Mouse (Mus musculus) stomach, postnatal 0 days (tissue): ENCODE measurements around the gene Nek9. TPM values are rescaled to one million over a fixed set of nuclear protein-coding genes. Genes with fewer than 3 reads are reported as not detected.
A peak's percentile ranks its signal among the peaks of the same experiment; 100 is the strongest.

Source experiments
- ATAC-seq: fragments of 200-750 bp; cut with Nextera tagmentation; 2 replicates; pipeline ENCODE4 v1.8.0; 2017; ENCODE audit not compliant: low FRiP score, low TSS enrichment
- DNase-seq: peaks from one replicate; pipeline ENCODE4 v3.0.0-alpha.2; 2016; ENCODE audit warnings: low spot score
- H3K27ac ChIP-seq: fragments of 300-500 bp; sonication (generic); replicated peaks from 2 replicates; pipeline ENCODE4 v1.5.1; 2014; ENCODE audit warnings: mild to moderate bottlenecking, control low read depth
- H3K27me3 ChIP-seq: fragments of 300-500 bp; sonication (generic); 2 replicates; pipeline ENCODE4 v1.6.1; 2014; ENCODE audit warnings: low read length; ENCODE audit not compliant: control insufficient read depth, insufficient read depth
- H3K36me3 ChIP-seq: fragments of 300-500 bp; sonication (generic); 2 replicates; pipeline ENCODE4 v1.6.1; 2014; ENCODE audit warnings: low read length, mixed read lengths; ENCODE audit not compliant: control insufficient read depth, insufficient read depth
- H3K4me1 ChIP-seq: fragments of 300-500 bp; sonication (generic); replicated peaks from 2 replicates; pipeline ENCODE4 v1.6.1; 2014; ENCODE audit warnings: antibody characterized with exemption; ENCODE audit not compliant: control insufficient read depth, insufficient read depth
- H3K4me2 ChIP-seq: fragments of 300-500 bp; sonication (generic); replicated peaks from 2 replicates; pipeline ENCODE4 v1.6.1; 2014; ENCODE audit warnings: low read depth, mild to moderate bottlenecking, control low read depth, moderate library complexity
- H3K4me3 ChIP-seq: fragments of 300-500 bp; sonication (generic); 2 replicates; pipeline ENCODE4 v1.5.1; 2014; ENCODE audit warnings: low read depth, low read length, control low read depth
- H3K9ac ChIP-seq: fragments of 300-500 bp; sonication (generic); 2 replicates; pipeline ENCODE4 v1.6.1; 2014; ENCODE audit warnings: mild to moderate bottlenecking, low read length, control low read depth, mixed read lengths
- H3K9me3 ChIP-seq: fragments of 300-500 bp; sonication (generic); 2 replicates; pipeline ENCODE4 v1.6.1; 2016; ENCODE audit warnings: low read length; ENCODE audit not compliant: control insufficient read depth
- CTCF ChIP-seq: IDR thresholded peaks from 2 replicates; pipeline ENCODE4 v1.5.1; 2016; ENCODE audit warnings: antibody characterized with exemption, low read depth, mild to moderate bottlenecking, moderate library complexity
- EP300 ChIP-seq: optimal IDR thresholded peaks from 2 replicates; pipeline ENCODE3; 2016; ENCODE audit warnings: antibody characterized with exemption
- WGBS: fragments of 180-500 bp; shearing (Covaris S2); extraction: QIAGEN DNeasy Blood & Tissue Kit; methylation state at CpG from one replicate; pipeline ENCODE4 v1.1.7; 2014; 5-methylcytosine and 5-hydroxymethylcytosine counted together
- polyA plus RNA-seq: library from polyadenylated mRNA; unstranded; fragments of >200 nt; fragmentation: Nextera tagmentation; extraction: Ambion mirVana; gene quantifications from 2 replicates; pipeline ENCODE4 v1.2.1, GENCODE M21; 2015

The Nek9 gene
- polyA plus RNA-seq, 1 experiment from 2014 or later = 7.2 TPM

DNA sequence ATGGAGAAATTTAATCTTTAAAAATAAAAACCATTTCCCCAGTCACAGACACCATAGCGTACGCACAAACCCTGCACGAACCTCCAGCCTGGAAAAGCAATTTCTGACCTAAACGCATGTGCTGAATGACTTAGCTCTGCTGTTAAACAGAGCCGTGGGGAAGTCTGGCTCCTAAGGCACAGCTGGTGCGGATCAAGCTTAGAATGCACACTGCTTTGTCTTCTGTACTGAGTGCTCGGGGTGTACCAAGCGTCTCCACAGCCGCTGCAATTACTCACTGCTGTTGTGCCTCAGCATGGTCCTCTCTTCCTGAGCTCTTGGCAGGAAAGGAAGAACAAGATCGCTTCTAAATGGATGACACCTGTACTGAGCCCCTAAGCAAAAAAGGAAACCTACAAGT, 76.7 kb downstream of the Nek9 start:
- Histone ChIP-seq H3K9ac (no peak overlapping the region), H3K27me3 (no peaks in the 10 kb centered on the region), H3K27ac (0 out of 2 replicates have a peak overlapping the region, but pooled peaks have one; percentile 2)

DNA sequence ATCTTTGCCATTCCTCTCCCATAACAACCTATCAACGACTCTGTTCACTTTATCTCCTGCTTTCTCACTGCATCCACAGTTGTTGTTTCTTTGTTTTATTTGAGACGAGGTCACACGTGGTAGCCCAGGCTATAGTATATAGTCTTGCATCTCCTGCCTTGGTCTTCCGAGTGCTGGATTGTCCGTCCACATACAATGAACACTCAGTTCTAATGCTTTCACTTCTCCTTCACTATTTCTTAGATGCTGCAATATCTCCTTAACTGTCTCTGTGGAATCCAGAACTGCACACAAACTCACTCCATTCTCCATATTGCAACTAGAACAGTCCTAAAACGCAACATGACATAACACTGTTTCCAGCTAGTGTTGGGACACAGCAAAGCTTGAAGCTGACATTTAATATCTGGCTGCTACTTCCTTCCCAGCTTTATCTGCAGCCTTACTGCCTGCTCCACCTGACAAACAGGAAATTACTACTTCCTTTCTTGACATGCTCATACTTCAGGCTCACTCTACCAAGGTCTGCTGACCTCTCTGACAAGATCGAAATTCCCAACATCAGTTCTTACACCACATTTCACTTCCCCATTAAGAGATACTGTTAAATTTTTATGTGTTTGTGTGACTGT, 82.0 kb downstream of the Nek9 start:
- ATAC-seq (peak; percentile 67), DNase-seq (no peak)
- Histone ChIP-seq H3K9ac (no peak overlapping the region), H3K4me3 (no peak overlapping the region), H3K4me2 (no peak overlapping the region), H3K27ac (no peak overlapping the region), H3K36me3 (no peaks in the 10 kb centered on the region), H3K27me3 (no peaks in the 10 kb centered on the region), H3K4me1 (no peaks in the 10 kb centered on the region), H3K9me3 (no peaks in the 10 kb centered on the region)
- TF ChIP-seq CTCF (no peak), EP300 (no peak)
- 78% methylated on average over 7 of the region's 7 CpGs for WGBS

More for the DNA sequence above, 76.7 kb downstream of the Nek9 start:
- no peak for TF ChIP-seq EP300
- TF ChIP-seq CTCF = no peak
- no peaks in the 10 kb centered on the region for H3K4me1 ChIP-seq
- H3K4me2 ChIP-seq = no peak overlapping the region
- ATAC-seq (peak; percentile 54; the same call in 1 of the 2 replicates), DNase-seq (no peak)
- H3K4me3 ChIP-seq = no peak overlapping the region
- 29% methylated on average over 10 of the region's 10 CpGs for WGBS
- no peaks in the 10 kb centered on the region for H3K9me3 ChIP-seq
- no peaks in the 10 kb centered on the region for H3K36me3 ChIP-seq

DNA sequence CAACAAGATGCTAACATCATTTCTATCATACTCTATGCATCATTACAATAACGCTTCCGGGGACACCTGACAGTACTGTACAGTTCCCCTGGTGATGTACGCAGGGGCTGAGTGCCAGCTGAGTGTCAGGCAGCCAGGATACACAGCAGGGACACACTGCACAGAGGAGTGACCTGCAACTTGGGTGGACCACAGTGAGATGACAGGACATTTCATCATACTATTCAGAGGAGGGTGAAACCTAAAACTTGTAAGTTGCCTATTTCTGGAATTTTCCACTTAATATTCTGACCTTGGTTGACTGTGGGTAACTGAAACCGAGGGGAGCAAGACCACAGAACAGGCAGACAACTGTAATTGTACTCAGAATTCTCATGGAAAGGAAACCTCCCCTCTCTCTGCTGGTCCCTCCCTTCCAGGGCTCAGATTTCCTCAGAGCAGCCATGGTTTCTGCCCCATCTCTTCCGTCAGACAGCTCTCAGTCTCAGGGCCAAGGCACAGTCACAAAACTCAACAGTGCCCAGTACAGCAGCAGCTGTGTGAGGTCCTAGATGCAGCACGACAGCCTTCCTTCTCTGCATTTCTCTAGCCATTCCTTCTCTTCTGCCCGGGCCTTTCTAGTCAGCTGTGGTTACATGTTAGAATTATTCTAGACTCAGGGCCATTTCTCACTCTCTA, 82.9 kb downstream of the Nek9 start:
- H3K9ac ChIP-seq = no peak overlapping the region
- H3K36me3 ChIP-seq = no peaks in the 10 kb centered on the region
- ATAC-seq (no peak), DNase-seq (no peak)
- no peak overlapping the region for H3K27ac ChIP-seq
- TF ChIP-seq CTCF (no peak), EP300 (no peak)
- no peaks in the 10 kb centered on the region for H3K4me1 ChIP-seq
- no peaks in the 10 kb centered on the region for H3K27me3 ChIP-seq
- no peaks in the 10 kb centered on the region for H3K9me3 ChIP-seq
- 59% methylated on average over 7 of the region's 7 CpGs for whole genome bisulfite sequencing
- H3K4me2 ChIP-seq = no peak overlapping the region
- H3K4me3 ChIP-seq = no peak overlapping the region

DNA sequence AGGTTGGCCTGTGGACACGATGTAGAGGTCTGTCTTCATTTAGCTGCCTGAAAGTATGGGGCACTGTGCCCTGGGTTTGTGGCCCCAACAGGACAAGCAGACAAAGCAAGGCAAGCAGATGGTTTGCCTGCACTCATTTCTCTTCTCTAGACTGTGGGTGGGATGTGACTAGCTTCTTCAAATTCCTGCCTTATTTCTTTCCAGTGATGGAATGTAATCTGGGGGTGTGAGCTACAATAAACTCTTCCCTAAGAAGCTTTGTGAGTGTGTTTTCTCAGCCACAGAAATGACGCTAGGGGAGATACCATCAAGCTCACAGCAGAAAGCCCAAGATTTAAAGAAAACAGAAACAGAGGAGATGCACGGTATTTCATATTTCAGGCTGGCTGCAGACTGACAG, 87.1 kb downstream of the Nek9 start:
- Histone ChIP-seq H3K4me3 (no peak overlapping the region), H3K4me2 (no peak overlapping the region), H3K4me1 (no peaks in the 10 kb centered on the region), H3K27me3 (no peaks in the 10 kb centered on the region), H3K36me3 (no peaks in the 10 kb centered on the region), H3K9me3 (no peaks in the 10 kb centered on the region), H3K27ac (no peak overlapping the region), H3K9ac (no peak overlapping the region)
- ATAC-seq (no peak), DNase-seq (no peak)
- 79% methylated on average over 3 of the region's 3 CpGs for whole genome bisulfite sequencing
- TF ChIP-seq EP300 (no peak), CTCF (no peak)

Other genes starting within 250 kb of the Nek9 start
- gene Prox2, start 228.6 kb downstream of the Nek9 start, polyA plus RNA-seq = 1.5 and 1.9 TPM in 2 replicates
- 63.2 and 70.2 TPM in 2 replicates for gene Dlst, start 228.5 kb downstream of the Nek9 start, polyA plus RNA-seq
- gene Rps6kl1, start 188.1 kb downstream of the Nek9 start, polyA plus RNA-seq = 0.65 and 0.75 TPM in 2 replicates
- 3.0 and 3.5 TPM in 2 replicates for gene Pgf, start 161.6 kb downstream of the Nek9 start, polyA plus RNA-seq
- gene Eif2b2, start 119.9 kb downstream of the Nek9 start, polyA plus RNA-seq = 50.8 and 58.7 TPM in 2 replicates
- 3.0 and 3.2 TPM in 2 replicates for gene Mlh3, start 68.8 kb downstream of the Nek9 start, polyA plus RNA-seq
- 33.6 and 35.9 TPM in 2 replicates for gene Acyp1, start 50.9 kb downstream of the Nek9 start, polyA plus RNA-seq
- gene Zc2hc1c, start 50.8 kb downstream of the Nek9 start, polyA plus RNA-seq = 0.76 and 0.93 TPM in 2 replicates
- 351 and 370 TPM in 2 replicates for gene Tmed10, start 35.5 kb upstream of the Nek9 start, polyA plus RNA-seq
- gene Fos, start 134.5 kb upstream of the Nek9 start, polyA plus RNA-seq = 18.2 and 23.2 TPM in 2 replicates